Mouse (Mus musculus) limb, embryonic 12.5 days (tissue): ENCODE results near the gene Gm42906. TPM values are rescaled to one million over a fixed set of nuclear protein-coding genes. Genes with fewer than 3 reads are reported as not detected.

ENCODE experiments used
- ATAC-seq: fragments of 200-750 bp; cut with Nextera tagmentation; 2 replicates; pipeline ENCODE4 v1.8.0; 2017; ENCODE audit warnings: low read depth, moderate TSS enrichment; ENCODE audit not compliant: insufficient number of reproducible peaks, insufficient read depth, low FRiP score, low TSS enrichment
- H3K27ac ChIP-seq: fragments of 300-500 bp; sonication (generic); 2 replicates; pipeline ENCODE4 v1.5.1; 2016; ENCODE audit warnings: mild to moderate bottlenecking, moderate library complexity
- H3K27me3 ChIP-seq: fragments of 300-500 bp; sonication (generic); 2 replicates; pipeline ENCODE4 v1.6.1; 2016; ENCODE audit warnings: mild to moderate bottlenecking, moderate library complexity
- H3K36me3 ChIP-seq: fragments of 300-500 bp; sonication (generic); 2 replicates; pipeline ENCODE4 v1.6.1; 2016; ENCODE audit warnings: mild to moderate bottlenecking, moderate library complexity
- H3K4me1 ChIP-seq: fragments of 300-500 bp; sonication (generic); replicated peaks from 2 replicates; pipeline ENCODE4 v1.6.1; 2016
- H3K4me2 ChIP-seq: fragments of 300-500 bp; sonication (generic); 2 replicates; pipeline ENCODE4 v1.6.1; 2016; ENCODE audit warnings: mild to moderate bottlenecking, moderate library complexity
- H3K4me3 ChIP-seq: fragments of 300-500 bp; sonication (generic); replicated peaks from 2 replicates; pipeline ENCODE4 v1.5.1; 2016; ENCODE audit warnings: mild to moderate bottlenecking
- H3K9ac ChIP-seq: fragments of 300-500 bp; sonication (generic); replicated peaks from 2 replicates; pipeline ENCODE4 v1.6.1; 2016; ENCODE audit warnings: mild to moderate bottlenecking, moderate library complexity
- H3K9me3 ChIP-seq: fragments of 300-500 bp; sonication (generic); 2 replicates; pipeline ENCODE4 v1.6.1; 2016; ENCODE audit warnings: mild to moderate bottlenecking, moderate library complexity
- WGBS: fragments of 180-500 bp; shearing (Covaris S2); methylation state at CpG from one replicate; pipeline ENCODE4 v1.1.7; 2016; 5-methylcytosine and 5-hydroxymethylcytosine counted together
- polyA plus RNA-seq: library from polyadenylated mRNA; unstranded; fragments of >200 nt; fragmentation: Nextera tagmentation; extraction: Ambion mirVana; gene quantifications from 2 replicates; pipeline ENCODE4 v1.2.1, GENCODE M21; 2016

Gm42906 gene
- polyA plus RNA-seq, 1 experiment from 2014 or later: not detected

- no peak overlapping the region for H3K4me2 ChIP-seq
- peaks cover 15% of the 10 kb centered on the region for H3K4me1 ChIP-seq
- no peak overlapping the region for H3K27ac ChIP-seq
- no peak overlapping the region for H3K4me3 ChIP-seq
- H3K9me3 ChIP-seq: no peaks in the 10 kb centered on the region
- H3K27me3 ChIP-seq: peaks cover 36% of the 10 kb centered on the region
- H3K9ac ChIP-seq: no peak overlapping the region
- 90% methylated on average over 7 of the region's 7 CpGs for whole genome bisulfite sequencing
- H3K36me3 ChIP-seq: no peaks in the 10 kb centered on the region
- ATAC-seq: no peak
These were observed 196.1 kb downstream of the Gm42906 start for GRCm38 (mm10) chr5:151231861-151232260.

GRCm38 (mm10) chr5:151231411-151231810 is 196.6 kb downstream of the Gm42906 start:
- ATAC-seq: no peak
- Histone ChIP-seq H3K9me3 (no peaks in the 10 kb centered on the region), H3K27me3 (peaks cover 34% of the 10 kb centered on the region), H3K4me2 (no peak overlapping the region), H3K4me1 (peaks cover 15% of the 10 kb centered on the region), H3K27ac (no peak overlapping the region), H3K36me3 (no peaks in the 10 kb centered on the region), H3K9ac (no peak overlapping the region), H3K4me3 (no peak overlapping the region)
- WGBS: 86% methylated on average over 4 of the region's 4 CpGs

GRCm38 (mm10) chr5:151230427-151230826 is 197.5 kb downstream of the Gm42906 start:
- 85% methylated on average over 4 of the region's 4 CpGs for WGBS
- no peak for ATAC-seq
- Histone ChIP-seq H3K27ac (no peak overlapping the region), H3K4me2 (no peak overlapping the region), H3K9ac (no peak overlapping the region), H3K9me3 (no peaks in the 10 kb centered on the region), H3K4me3 (no peak overlapping the region), H3K27me3 (peaks cover 31% of the 10 kb centered on the region), H3K36me3 (no peaks in the 10 kb centered on the region), H3K4me1 (peaks cover 15% of the 10 kb centered on the region)

- no peaks in the 10 kb centered on the region for H3K36me3 ChIP-seq
- no peaks in the 10 kb centered on the region for H3K9me3 ChIP-seq
- 79% methylated on average over 13 of the region's 13 CpGs for WGBS
- no peak for ATAC-seq
- H3K9ac ChIP-seq: no peak overlapping the region
- peaks cover 10% of the 10 kb centered on the region for H3K4me1 ChIP-seq
- no peak overlapping the region for H3K27ac ChIP-seq
- H3K27me3 ChIP-seq: peaks cover 18% of the 10 kb centered on the region
- no peak overlapping the region for H3K4me2 ChIP-seq
- H3K4me3 ChIP-seq: no peak overlapping the region
These were observed 199.5 kb downstream of the Gm42906 start for GRCm38 (mm10) chr5:151228367-151229005.

- Histone ChIP-seq H3K4me3 (no peak overlapping the region), H3K4me2 (no peak overlapping the region), H3K27me3 (no peaks in the 10 kb centered on the region), H3K36me3 (no peaks in the 10 kb centered on the region), H3K4me1 (peaks cover 2% of the 10 kb centered on the region; the same call in 1 of the 2 replicates), H3K27ac (no peak overlapping the region), H3K9ac (no peak overlapping the region), H3K9me3 (no peaks in the 10 kb centered on the region)
- 36% methylated on average over 4 of the region's 4 CpGs for WGBS
- no peak for ATAC-seq
These were observed 204.1 kb downstream of the Gm42906 start for GRCm38 (mm10) chr5:151223696-151224366.

- Histone ChIP-seq H3K9ac (no peak overlapping the region), H3K36me3 (no peaks in the 10 kb centered on the region), H3K27me3 (no peaks in the 10 kb centered on the region), H3K4me2 (no peak overlapping the region), H3K4me1 (peaks cover 12% of the 10 kb centered on the region; the same call in 1 of the 2 replicates), H3K27ac (no peak overlapping the region), H3K9me3 (no peaks in the 10 kb centered on the region), H3K4me3 (no peak overlapping the region)
- WGBS: 92% methylated on average over 1 of the region's 1 CpGs
- ATAC-seq: no peak
These were observed 205.2 kb downstream of the Gm42906 start for GRCm38 (mm10) chr5:151222791-151223190.

GRCm38 (mm10) chr5:151218689-151219115 is 209.3 kb downstream of the Gm42906 start:
- H3K27ac ChIP-seq: peak overlapping the region; percentile 41; the same call in 1 of the 2 replicates
- H3K4me2 ChIP-seq: no peak overlapping the region
- H3K4me3 ChIP-seq: no peak overlapping the region
- no peaks in the 10 kb centered on the region for H3K36me3 ChIP-seq
- WGBS: 73% methylated on average over 6 of the region's 6 CpGs
- no peaks in the 10 kb centered on the region for H3K9me3 ChIP-seq
- peaks cover 23% of the 10 kb centered on the region for H3K4me1 ChIP-seq
- no peak overlapping the region for H3K9ac ChIP-seq
- no peak for ATAC-seq
- no peaks in the 10 kb centered on the region for H3K27me3 ChIP-seq

- Histone ChIP-seq H3K36me3 (no peaks in the 10 kb centered on the region), H3K4me2 (no peak overlapping the region), H3K4me1 (peaks cover 15% of the 10 kb centered on the region), H3K27me3 (no peaks in the 10 kb centered on the region), H3K9me3 (no peaks in the 10 kb centered on the region), H3K9ac (no peak overlapping the region), H3K27ac (no peak overlapping the region), H3K4me3 (no peak overlapping the region)
- ATAC-seq: no peak
- WGBS: 81% methylated on average over 3 of the region's 3 CpGs
These were observed 214.9 kb downstream of the Gm42906 start for GRCm38 (mm10) chr5:151213097-151213496.

- Histone ChIP-seq H3K27me3 (no peaks in the 10 kb centered on the region), H3K9me3 (no peaks in the 10 kb centered on the region), H3K4me3 (no peak overlapping the region), H3K36me3 (no peaks in the 10 kb centered on the region), H3K4me1 (peaks cover under 1% of the 10 kb centered on the region; the same call in 1 of the 2 replicates), H3K4me2 (no peak overlapping the region), H3K9ac (no peak overlapping the region), H3K27ac (no peak overlapping the region)
- no peak for ATAC-seq
- WGBS: 91% methylated on average over 1 of the region's 1 CpGs
These were observed 217.1 kb downstream of the Gm42906 start for GRCm38 (mm10) chr5:151210869-151211268.

- WGBS: 79% methylated on average over 2 of the region's 2 CpGs
These were observed 217.9 kb downstream of the Gm42906 start for GRCm38 (mm10) chr5:151210060-151210459.

GRCm38 (mm10) chr5:151205017-151205416 is 222.9 kb downstream of the Gm42906 start:
- 88% methylated on average over 4 of the region's 4 CpGs for WGBS
- no peaks in the 10 kb centered on the region for H3K36me3 ChIP-seq
- no peak overlapping the region for H3K27ac ChIP-seq
- no peak overlapping the region for H3K4me2 ChIP-seq
- H3K4me1 ChIP-seq: no peaks in the 10 kb centered on the region
- no peak for ATAC-seq
- H3K9me3 ChIP-seq: no peaks in the 10 kb centered on the region
- H3K27me3 ChIP-seq: no peaks in the 10 kb centered on the region
- no peak overlapping the region for H3K4me3 ChIP-seq
- H3K9ac ChIP-seq: no peak overlapping the region

More at GRCm38 (mm10) chr5:151210060-151210459, 217.9 kb downstream of the Gm42906 start:
- ATAC-seq: no peak
- no peak overlapping the region for H3K4me2 ChIP-seq
- H3K9ac ChIP-seq: no peak overlapping the region
- no peak overlapping the region for H3K27ac ChIP-seq
- no peaks in the 10 kb centered on the region for H3K27me3 ChIP-seq
- H3K4me1 ChIP-seq: no peaks in the 10 kb centered on the region
- H3K4me3 ChIP-seq: no peak overlapping the region
- no peaks in the 10 kb centered on the region for H3K36me3 ChIP-seq
- no peaks in the 10 kb centered on the region for H3K9me3 ChIP-seq
